Mouse (Mus musculus): ENCODE measurements around the gene Fgd1.

The Fgd1 gene

GRCm38 (mm10) chrX:151045850-151046249 is at the start of gene Fgd1:
Fgd1 (plus strand) TSS chrX:151046150.
- no peaks in the 10 kb centered on the region for H3K36me3 ChIP-seq (ENCODE audit: control insufficient read depth, insufficient read depth, low read length, poor library complexity, severe bottlenecking)
- no peak for DNase-seq (ENCODE audit: low read depth, low spot score)
- H3K27me3 ChIP-seq (ENCODE audit: control insufficient read depth, insufficient read depth, low read length, poor library complexity, severe bottlenecking): no peaks in the 10 kb centered on the region

GRCm38 (mm10) chrX:150996775-150997174 is 49.2 kb upstream of the Fgd1 start:
- Histone ChIP-seq H3K36me3 (ENCODE audit: control insufficient read depth, insufficient read depth, low read length, poor library complexity, severe bottlenecking) (no peaks in the 10 kb centered on the region), H3K27me3 (ENCODE audit: control insufficient read depth, insufficient read depth, low read length, poor library complexity, severe bottlenecking) (no peaks in the 10 kb centered on the region)
- no peak for DNase-seq (ENCODE audit: low read depth, low spot score)

GRCm38 (mm10) chrX:151016938-151017877 is 28.7 kb upstream of the Fgd1 start, which contains the start of gene Gnl3l:
Gnl3l (minus strand) TSS chrX:151017322.
- DNase-seq (ENCODE audit: low read depth, low spot score): peak; percentile 95
- Histone ChIP-seq H3K27me3 (ENCODE audit: control insufficient read depth, insufficient read depth, low read length, poor library complexity, severe bottlenecking) (no peaks in the 10 kb centered on the region), H3K36me3 (ENCODE audit: control insufficient read depth, insufficient read depth, low read length, poor library complexity, severe bottlenecking) (no peaks in the 10 kb centered on the region)

GRCm38 (mm10) chrX:151017897-151018296 is 28.1 kb upstream of the Fgd1 start:
- DNase-seq (ENCODE audit: low read depth, low spot score): no peak
- Histone ChIP-seq H3K36me3 (ENCODE audit: control insufficient read depth, insufficient read depth, low read length, poor library complexity, severe bottlenecking) (no peaks in the 10 kb centered on the region), H3K27me3 (ENCODE audit: control insufficient read depth, insufficient read depth, low read length, poor library complexity, severe bottlenecking) (no peaks in the 10 kb centered on the region)

GRCm38 (mm10) chrX:151018798-151019197 is 27.2 kb upstream of the Fgd1 start:
- H3K36me3 ChIP-seq (ENCODE audit: control insufficient read depth, insufficient read depth, low read length, poor library complexity, severe bottlenecking): no peaks in the 10 kb centered on the region
- no peaks in the 10 kb centered on the region for H3K27me3 ChIP-seq (ENCODE audit: control insufficient read depth, insufficient read depth, low read length, poor library complexity, severe bottlenecking)
- DNase-seq (ENCODE audit: low read depth, low spot score): no peak

GRCm38 (mm10) chrX:151031400-151031799 is 14.6 kb upstream of the Fgd1 start:
- Histone ChIP-seq H3K36me3 (ENCODE audit: control insufficient read depth, insufficient read depth, low read length, poor library complexity, severe bottlenecking) (no peaks in the 10 kb centered on the region), H3K27me3 (ENCODE audit: control insufficient read depth, insufficient read depth, low read length, poor library complexity, severe bottlenecking) (no peaks in the 10 kb centered on the region)
- DNase-seq (ENCODE audit: low read depth, low spot score): no peak

- no peak for DNase-seq (ENCODE audit: low read depth, low spot score)
- H3K36me3 ChIP-seq (ENCODE audit: control insufficient read depth, insufficient read depth, low read length, poor library complexity, severe bottlenecking): no peaks in the 10 kb centered on the region
- H3K27me3 ChIP-seq (ENCODE audit: control insufficient read depth, insufficient read depth, low read length, poor library complexity, severe bottlenecking): no peaks in the 10 kb centered on the region
Observed at GRCm38 (mm10) chrX:151041223-151041622, 4.7 kb upstream of the Fgd1 start.

GRCm38 (mm10) chrX:151046321-151046720 is 371 bp downstream of the Fgd1 start:
- DNase-seq (ENCODE audit: low read depth, low spot score): no peak
- Histone ChIP-seq H3K36me3 (ENCODE audit: control insufficient read depth, insufficient read depth, low read length, poor library complexity, severe bottlenecking) (no peaks in the 10 kb centered on the region), H3K27me3 (ENCODE audit: control insufficient read depth, insufficient read depth, low read length, poor library complexity, severe bottlenecking) (no peaks in the 10 kb centered on the region)

GRCm38 (mm10) chrX:151046777-151047430 is 954 bp downstream of the Fgd1 start:
- Histone ChIP-seq H3K36me3 (ENCODE audit: control insufficient read depth, insufficient read depth, low read length, poor library complexity, severe bottlenecking) (no peaks in the 10 kb centered on the region), H3K27me3 (ENCODE audit: control insufficient read depth, insufficient read depth, low read length, poor library complexity, severe bottlenecking) (no peaks in the 10 kb centered on the region)
- DNase-seq (ENCODE audit: low read depth, low spot score): peak; percentile 38

- Histone ChIP-seq H3K27me3 (ENCODE audit: control insufficient read depth, insufficient read depth, low read length, poor library complexity, severe bottlenecking) (no peaks in the 10 kb centered on the region), H3K36me3 (ENCODE audit: control insufficient read depth, insufficient read depth, low read length, poor library complexity, severe bottlenecking) (no peaks in the 10 kb centered on the region)
- DNase-seq (ENCODE audit: low read depth, low spot score): no peak
Observed at GRCm38 (mm10) chrX:151047431-151048058, 1.6 kb downstream of the Fgd1 start.

- no peak for DNase-seq (ENCODE audit: low read depth, low spot score)
- Histone ChIP-seq H3K27me3 (ENCODE audit: control insufficient read depth, insufficient read depth, low read length, poor library complexity, severe bottlenecking) (no peaks in the 10 kb centered on the region), H3K36me3 (ENCODE audit: control insufficient read depth, insufficient read depth, low read length, poor library complexity, severe bottlenecking) (no peaks in the 10 kb centered on the region)
Observed at GRCm38 (mm10) chrX:151049661-151050215, 3.8 kb downstream of the Fgd1 start.

GRCm38 (mm10) chrX:151050337-151050736 is 4.4 kb downstream of the Fgd1 start:
- Histone ChIP-seq H3K27me3 (ENCODE audit: control insufficient read depth, insufficient read depth, low read length, poor library complexity, severe bottlenecking) (no peaks in the 10 kb centered on the region), H3K36me3 (ENCODE audit: control insufficient read depth, insufficient read depth, low read length, poor library complexity, severe bottlenecking) (no peaks in the 10 kb centered on the region)
- DNase-seq (ENCODE audit: low read depth, low spot score): no peak

- H3K36me3 ChIP-seq (ENCODE audit: control insufficient read depth, insufficient read depth, low read length, poor library complexity, severe bottlenecking): no peaks in the 10 kb centered on the region
Observed at GRCm38 (mm10) chrX:151054489-151054888, 8.5 kb downstream of the Fgd1 start.

GRCm38 (mm10) chrX:151055559-151055958 is 9.6 kb downstream of the Fgd1 start:
- Histone ChIP-seq H3K36me3 (ENCODE audit: control insufficient read depth, insufficient read depth, low read length, poor library complexity, severe bottlenecking) (no peaks in the 10 kb centered on the region), H3K27me3 (ENCODE audit: control insufficient read depth, insufficient read depth, low read length, poor library complexity, severe bottlenecking) (no peaks in the 10 kb centered on the region)
- DNase-seq (ENCODE audit: low read depth, low spot score): no peak

More at GRCm38 (mm10) chrX:151054489-151054888, 8.5 kb downstream of the Fgd1 start:
- H3K27me3 ChIP-seq (ENCODE audit: control insufficient read depth, insufficient read depth, low read length, poor library complexity, severe bottlenecking): no peaks in the 10 kb centered on the region
- no peak for DNase-seq (ENCODE audit: low read depth, low spot score)

Data from splenic B cell, adult 2 months (primary cell).